Mouse (Mus musculus) brain, embryonic 14.5 days (tissue): Measurements from ENCODE around the gene Urgcp.

ENCODE experiments used
- CTCF ChIP-seq: fragments of 200-500 bp; IDR thresholded peaks from 2 replicates; pipeline ENCODE4 v1.5.1; 2012; ENCODE audit warnings: inconsistent platforms, mild to moderate bottlenecking, moderate library complexity, borderline replicate concordance; ENCODE audit not compliant: insufficient read depth, insufficient read length; ENCODE audit errors: extremely low read depth
- POLR2A ChIP-seq: fragments of 200-500 bp; IDR thresholded peaks from 2 replicates; pipeline ENCODE4 v1.6.1; 2012; ENCODE audit warnings: mild to moderate bottlenecking, inconsistent platforms, borderline replicate concordance; ENCODE audit not compliant: poor library complexity, insufficient read depth, insufficient read length, severe bottlenecking; ENCODE audit errors: extremely low read depth

GRCm38 (mm10) chr11:5795290-5795689 is 33.1 kb upstream of the Urgcp start:
- TF ChIP-seq POLR2A (no peak), CTCF (no peak)
